Mouse (Mus musculus) hindbrain, embryonic 12.5 days (tissue): Measurements from ENCODE around the gene Rai14. TPM values are rescaled to one million over a fixed set of nuclear protein-coding genes. Genes with fewer than 3 reads are reported as not detected.

Experiments
- ATAC-seq: fragments of 200-750 bp; cut with Nextera tagmentation; 2 replicates; pipeline ENCODE4 v1.8.0; 2017; ENCODE audit warnings: moderate TSS enrichment; ENCODE audit not compliant: low FRiP score
- H3K27ac ChIP-seq: fragments of 300-500 bp; sonication (generic); 2 replicates; pipeline ENCODE4 v1.5.1; 2016; ENCODE audit warnings: mild to moderate bottlenecking
- H3K27me3 ChIP-seq: fragments of 300-500 bp; sonication (generic); 2 replicates; pipeline ENCODE4 v1.6.1; 2016; ENCODE audit warnings: mild to moderate bottlenecking
- H3K36me3 ChIP-seq: fragments of 300-500 bp; sonication (generic); 2 replicates; pipeline ENCODE4 v1.6.1; 2016; ENCODE audit warnings: mild to moderate bottlenecking
- H3K4me1 ChIP-seq: fragments of 300-500 bp; sonication (generic); 2 replicates; pipeline ENCODE4 v1.6.1; 2016
- H3K4me2 ChIP-seq: fragments of 300-500 bp; sonication (generic); replicated peaks from 2 replicates; pipeline ENCODE4 v1.6.1; 2016; ENCODE audit warnings: mild to moderate bottlenecking
- H3K4me3 ChIP-seq: fragments of 300-500 bp; sonication (generic); 2 replicates; pipeline ENCODE4 v1.5.1; 2016; ENCODE audit warnings: mild to moderate bottlenecking
- H3K9ac ChIP-seq: fragments of 300-500 bp; sonication (generic); 2 replicates; pipeline ENCODE4 v1.6.1; 2016; ENCODE audit warnings: mild to moderate bottlenecking, moderate library complexity
- H3K9me3 ChIP-seq: fragments of 300-500 bp; sonication (generic); replicated peaks from 2 replicates; pipeline ENCODE4 v1.6.1; 2016; ENCODE audit warnings: mild to moderate bottlenecking
- WGBS: fragments of 180-500 bp; shearing (Covaris S2); methylation state at CpG from one replicate; pipeline ENCODE4 v1.1.7; 2016; 5-methylcytosine and 5-hydroxymethylcytosine counted together
- polyA plus RNA-seq: library from polyadenylated mRNA; unstranded; fragments of >200 nt; fragmentation: Nextera tagmentation; extraction: Ambion mirVana; gene quantifications from 2 replicates; pipeline ENCODE4 v1.2.1, GENCODE M21; 2016

Rai14 gene
- polyA plus RNA-seq, 1 experiment from 2014 or later: 64.9 TPM

DNA sequence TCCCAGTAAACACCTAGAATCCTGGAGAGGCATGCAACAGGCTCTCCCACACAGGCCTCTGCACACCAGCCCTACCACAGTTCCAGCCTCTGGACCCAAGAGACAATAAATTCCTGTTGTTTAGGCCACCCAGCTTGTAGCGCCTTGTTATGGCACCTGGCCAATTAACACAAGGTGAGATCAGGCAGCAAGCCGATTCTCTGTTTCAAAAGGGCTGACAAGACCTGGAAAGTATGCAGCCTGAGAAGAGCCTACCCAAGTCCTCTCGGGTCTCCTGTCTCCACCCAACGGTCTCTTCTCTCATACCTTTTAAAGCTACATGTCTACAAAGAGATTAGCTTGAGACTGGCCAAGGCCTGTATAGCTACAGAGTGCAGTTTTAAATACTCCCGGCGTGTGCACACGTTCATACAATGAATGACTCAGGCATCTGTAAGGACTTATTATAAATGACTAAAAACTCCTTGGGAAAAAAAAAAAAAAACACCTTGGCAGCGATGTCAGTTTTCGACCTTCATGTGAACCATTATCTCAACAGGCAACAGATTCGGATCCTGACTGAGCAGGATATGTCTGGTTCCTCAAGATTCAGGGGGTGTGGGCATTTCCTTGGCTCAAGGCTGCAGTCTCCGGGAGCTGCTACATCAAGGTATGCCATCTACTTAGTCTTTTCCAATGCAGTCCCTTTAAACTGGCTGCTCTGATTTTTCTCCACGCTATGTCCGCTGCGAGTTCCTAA, 28.6 kb downstream of the Rai14 start:
- WGBS: 91% methylated on average over 14 of the region's 14 CpGs
- Histone ChIP-seq H3K27ac (no peak overlapping the region), H3K36me3 (peaks cover 25% of the 10 kb centered on the region; the same call in 1 of the 2 replicates), H3K4me3 (no peak overlapping the region), H3K4me2 (no peak overlapping the region), H3K4me1 (peaks cover 6% of the 10 kb centered on the region; the same call in 1 of the 2 replicates), H3K9me3 (no peaks in the 10 kb centered on the region), H3K9ac (no peak overlapping the region), H3K27me3 (no peaks in the 10 kb centered on the region)
- ATAC-seq: no peak

DNA sequence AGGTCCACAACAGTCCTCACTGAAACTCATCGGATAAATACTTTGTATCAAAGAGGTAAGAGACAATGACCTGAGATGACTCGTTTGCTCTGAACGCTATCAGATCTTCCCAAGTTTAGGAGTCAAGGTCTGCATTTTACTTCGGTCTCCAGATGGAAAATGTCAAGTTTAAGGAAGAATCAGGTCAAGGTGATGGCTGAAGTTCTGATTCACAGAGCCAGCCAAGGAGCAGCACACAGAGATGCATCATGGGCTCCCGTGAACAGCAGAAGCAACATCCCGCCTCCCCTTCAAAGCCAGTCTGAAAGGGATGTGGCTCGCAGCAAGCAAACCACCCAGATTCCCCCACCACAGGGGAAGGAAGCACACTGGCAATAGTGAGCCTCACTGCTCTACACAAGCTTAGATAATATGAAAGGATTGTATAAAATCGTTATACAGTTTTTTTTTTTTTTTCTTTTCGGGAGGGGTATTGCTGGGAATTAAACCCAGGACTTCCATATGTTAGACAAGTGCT, 30.7 kb downstream of the Rai14 start:
- H3K4me2 ChIP-seq: no peak overlapping the region
- H3K36me3 ChIP-seq: 0 out of 2 replicates have a peak, but pooled peaks cover 9% of the 10 kb centered on the region
- no peak overlapping the region for H3K4me3 ChIP-seq
- no peaks in the 10 kb centered on the region for H3K27me3 ChIP-seq
- no peak for ATAC-seq
- no peak overlapping the region for H3K27ac ChIP-seq
- 93% methylated on average over 9 of the region's 9 CpGs for WGBS
- peaks cover 15% of the 10 kb centered on the region; the same call in 1 of the 2 replicates for H3K4me1 ChIP-seq
- no peaks in the 10 kb centered on the region for H3K9me3 ChIP-seq
- no peak overlapping the region for H3K9ac ChIP-seq

DNA sequence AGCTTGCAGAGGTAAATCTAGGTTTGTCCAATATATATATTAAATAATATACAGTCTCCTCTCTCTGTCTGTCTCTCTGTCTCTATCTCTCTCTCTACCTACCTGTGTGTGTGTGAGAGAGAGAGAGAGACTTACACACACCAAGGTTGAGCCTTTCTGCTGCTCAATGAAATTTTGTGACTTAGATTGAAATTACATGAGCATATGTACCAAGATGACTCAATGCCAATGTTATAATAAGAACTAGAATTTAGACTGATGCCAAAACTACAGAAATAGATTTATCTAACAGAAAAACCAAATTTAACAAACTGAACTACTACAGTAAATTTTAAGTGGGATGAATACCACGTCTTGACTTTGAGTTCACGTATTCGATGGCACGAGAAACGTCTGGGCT, 33.9 kb downstream of the Rai14 start:
- Histone ChIP-seq H3K27ac (no peak overlapping the region), H3K36me3 (no peaks in the 10 kb centered on the region), H3K4me1 (0 out of 2 replicates have a peak, but pooled peaks cover 8% of the 10 kb centered on the region), H3K4me3 (no peak overlapping the region), H3K4me2 (no peak overlapping the region), H3K27me3 (no peaks in the 10 kb centered on the region), H3K9ac (no peak overlapping the region), H3K9me3 (no peaks in the 10 kb centered on the region)
- no peak for ATAC-seq
- 91% methylated on average over 5 of the region's 5 CpGs for WGBS

DNA sequence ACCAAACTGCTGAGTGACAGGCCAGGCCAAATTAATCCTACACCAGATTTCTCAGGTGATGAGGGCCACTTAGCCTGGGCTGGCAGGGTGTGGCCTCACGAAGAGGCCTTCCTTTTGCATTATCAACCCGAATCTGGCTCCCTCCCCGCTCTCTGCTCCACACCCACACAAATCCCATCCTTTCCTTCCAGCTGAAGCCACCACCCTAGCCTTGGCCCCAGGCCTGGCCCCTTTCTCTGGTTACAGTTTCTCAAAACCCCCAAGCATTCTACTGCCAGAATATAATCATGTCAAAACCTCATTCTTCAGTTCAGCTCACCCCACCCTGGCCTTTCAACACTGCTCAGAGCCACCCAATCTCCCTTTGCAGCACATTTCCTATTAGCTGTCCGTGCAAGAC, 34.9 kb downstream of the Rai14 start:
- Histone ChIP-seq H3K4me3 (no peak overlapping the region), H3K27me3 (no peaks in the 10 kb centered on the region), H3K36me3 (no peaks in the 10 kb centered on the region), H3K9me3 (no peaks in the 10 kb centered on the region), H3K9ac (no peak overlapping the region), H3K4me1 (0 out of 2 replicates have a peak, but pooled peaks cover 8% of the 10 kb centered on the region), H3K4me2 (no peak overlapping the region), H3K27ac (no peak overlapping the region)
- 90% methylated on average over 4 of the region's 4 CpGs for WGBS
- ATAC-seq: no peak

DNA sequence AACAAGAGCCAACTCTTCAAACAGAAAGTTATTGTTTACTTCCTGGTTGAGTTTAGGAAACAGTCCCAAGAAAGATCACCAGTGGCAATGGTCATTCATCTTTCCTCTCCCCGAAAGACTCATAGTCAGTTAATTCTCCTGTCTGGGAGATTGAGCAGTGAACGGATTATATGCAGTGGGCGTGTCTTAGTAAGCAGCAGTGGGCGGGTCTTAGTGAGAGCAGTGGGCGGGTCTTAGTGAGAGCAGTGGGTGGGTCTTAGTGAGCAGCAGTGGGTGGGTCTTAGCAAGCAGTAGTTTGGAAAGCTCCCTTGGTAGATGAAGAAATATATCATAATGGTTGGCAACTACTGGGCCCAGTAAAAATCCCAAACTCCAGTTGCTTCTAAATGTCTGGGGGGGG, 38.6 kb downstream of the Rai14 start:
- 85% methylated on average over 5 of the region's 5 CpGs for WGBS
- Histone ChIP-seq H3K36me3 (no peaks in the 10 kb centered on the region), H3K27ac (no peak overlapping the region), H3K27me3 (no peaks in the 10 kb centered on the region), H3K4me2 (no peak overlapping the region), H3K9me3 (no peaks in the 10 kb centered on the region), H3K4me3 (no peak overlapping the region), H3K9ac (no peak overlapping the region), H3K4me1 (peaks cover 8% of the 10 kb centered on the region)
- no peak for ATAC-seq

DNA sequence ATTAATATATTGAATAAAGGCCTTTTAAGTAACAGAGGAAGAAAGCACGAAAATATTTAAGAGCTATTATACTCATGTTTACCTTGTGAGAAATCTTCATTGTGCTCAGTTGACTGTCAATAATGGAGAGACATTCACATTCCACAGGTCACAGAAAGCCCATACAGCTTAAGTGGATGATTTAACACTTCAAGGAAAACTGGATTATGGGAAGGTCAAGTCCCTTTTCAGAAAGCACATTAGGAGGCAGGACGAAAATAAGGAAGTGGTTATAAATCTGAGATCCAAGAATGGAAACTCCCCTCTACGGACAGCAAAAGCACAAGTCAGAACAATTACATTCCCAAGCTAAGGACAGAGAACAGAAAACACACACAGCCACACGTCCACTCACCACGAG, 41.5 kb downstream of the Rai14 start:
- Histone ChIP-seq H3K4me1 (peaks cover 7% of the 10 kb centered on the region), H3K36me3 (no peaks in the 10 kb centered on the region), H3K4me2 (no peak overlapping the region), H3K4me3 (no peak overlapping the region), H3K27me3 (no peaks in the 10 kb centered on the region), H3K27ac (no peak overlapping the region), H3K9me3 (no peaks in the 10 kb centered on the region), H3K9ac (no peak overlapping the region)
- ATAC-seq: no peak
- 73% methylated on average over 5 of the region's 5 CpGs for WGBS

DNA sequence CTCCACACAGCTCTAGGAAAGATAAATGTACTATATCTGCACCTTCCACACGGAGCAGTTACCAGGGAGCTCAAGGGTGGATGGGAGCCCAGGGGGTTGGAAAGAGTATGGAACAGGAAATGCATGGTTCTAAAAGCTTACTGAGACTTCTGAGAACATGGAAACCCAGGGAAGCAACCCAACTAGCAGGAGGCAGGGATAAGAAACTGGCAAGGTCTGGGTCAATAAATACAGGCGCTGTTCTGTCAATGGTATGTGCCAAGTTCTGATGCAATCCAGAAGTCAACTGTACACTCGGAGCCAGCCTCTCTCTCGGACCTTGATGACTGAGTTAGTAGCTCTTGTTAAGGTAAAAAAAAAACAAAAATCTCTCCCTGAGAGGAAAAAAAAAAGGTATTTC, 42.6 kb downstream of the Rai14 start:
- Histone ChIP-seq H3K27ac (no peak overlapping the region), H3K9me3 (no peaks in the 10 kb centered on the region), H3K4me3 (no peak overlapping the region), H3K9ac (no peak overlapping the region), H3K4me1 (peaks cover 7% of the 10 kb centered on the region), H3K27me3 (no peaks in the 10 kb centered on the region), H3K4me2 (no peak overlapping the region), H3K36me3 (no peaks in the 10 kb centered on the region)
- ATAC-seq: no peak
- 82% methylated on average over 4 of the region's 4 CpGs for WGBS

DNA sequence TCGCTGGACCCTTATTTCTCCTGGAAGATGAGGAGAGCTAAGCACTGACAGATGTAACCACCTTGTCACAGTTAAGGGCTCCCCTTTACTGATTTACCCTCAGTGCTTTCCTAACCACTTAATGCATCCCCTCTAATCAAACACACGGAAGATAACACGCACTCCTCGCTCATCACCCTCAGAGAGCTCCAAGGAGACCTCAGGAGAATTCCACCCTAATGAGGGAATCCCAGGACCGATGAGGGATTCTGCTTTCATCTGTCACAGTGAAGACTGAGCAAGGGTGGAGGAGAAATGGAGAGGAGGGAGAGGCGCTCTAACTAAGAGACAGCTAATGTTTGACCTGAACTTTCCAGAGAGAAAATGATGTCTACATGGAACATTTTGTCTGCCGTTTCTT, 44.3 kb downstream of the Rai14 start:
- ATAC-seq: no peak
- Histone ChIP-seq H3K36me3 (no peaks in the 10 kb centered on the region), H3K4me2 (no peak overlapping the region), H3K4me1 (peaks cover 7% of the 10 kb centered on the region), H3K4me3 (no peak overlapping the region), H3K27ac (no peak overlapping the region), H3K9me3 (no peaks in the 10 kb centered on the region), H3K27me3 (no peaks in the 10 kb centered on the region), H3K9ac (no peak overlapping the region)
- 64% methylated on average over 7 of the region's 7 CpGs for WGBS

DNA sequence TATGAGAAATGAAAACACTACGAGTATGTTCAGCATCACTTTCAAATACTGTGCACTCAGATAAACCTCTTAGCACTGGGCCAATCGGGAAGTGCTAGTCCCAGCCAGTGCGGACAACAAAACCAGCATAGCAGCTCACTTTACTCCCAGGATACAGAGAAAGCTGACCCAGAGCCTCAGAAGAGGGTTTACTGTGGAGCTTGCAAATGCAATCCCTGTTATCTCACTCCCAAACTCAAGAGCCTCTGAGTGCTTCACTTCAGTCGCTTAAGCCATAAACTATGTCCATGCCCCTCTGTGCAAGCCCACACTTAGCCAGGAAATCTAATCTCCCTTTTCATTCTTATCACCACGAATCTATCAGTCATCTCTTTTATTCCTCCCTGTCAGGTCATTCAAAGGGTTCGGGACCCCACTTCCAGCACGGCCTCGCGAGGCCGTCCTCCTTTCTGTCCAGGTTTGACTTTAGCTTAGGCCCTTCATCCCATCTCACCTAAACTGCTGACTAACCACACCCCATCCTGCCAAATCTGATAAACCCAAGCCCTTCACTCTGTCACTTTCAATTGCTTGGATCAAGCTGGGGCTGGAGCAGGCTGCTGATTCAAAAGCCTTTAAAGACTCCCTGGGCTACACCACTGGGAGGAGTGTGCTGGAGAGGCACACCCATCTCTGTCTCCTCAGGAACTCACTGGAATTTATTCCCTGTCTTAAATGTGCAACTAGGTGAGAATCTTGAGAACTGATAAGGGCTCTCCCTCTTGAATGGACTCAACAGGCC, 46.1 kb downstream of the Rai14 start:
- 62% methylated on average over 10 of the region's 10 CpGs for WGBS
- H3K4me3 ChIP-seq: no peak overlapping the region
- ATAC-seq: no peak
- no peak overlapping the region for H3K27ac ChIP-seq
- no peaks in the 10 kb centered on the region for H3K36me3 ChIP-seq
- no peaks in the 10 kb centered on the region for H3K27me3 ChIP-seq
- no peak overlapping the region for H3K9ac ChIP-seq
- no peaks in the 10 kb centered on the region for H3K9me3 ChIP-seq
- peaks cover 11% of the 10 kb centered on the region for H3K4me1 ChIP-seq
- no peak overlapping the region for H3K4me2 ChIP-seq

DNA sequence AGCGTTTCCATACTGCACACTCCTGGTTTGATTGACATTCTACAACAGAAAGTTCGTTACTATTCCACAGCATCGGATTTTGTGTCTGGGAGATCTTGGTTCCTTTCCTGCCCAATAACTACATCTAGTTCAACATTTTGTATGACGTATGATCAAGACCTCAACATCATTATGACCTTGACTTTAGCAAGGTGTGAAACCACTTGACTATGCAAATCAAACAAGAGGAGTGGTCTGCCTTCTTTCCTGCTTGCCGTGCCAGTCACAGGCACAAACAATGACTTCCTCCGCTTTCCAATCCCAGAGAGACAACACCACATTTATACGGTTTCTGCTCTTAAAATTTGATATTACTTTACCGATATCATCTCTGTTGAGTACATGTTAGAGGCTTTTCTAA, 48.6 kb downstream of the Rai14 start:
- H3K27ac ChIP-seq: no peak overlapping the region
- no peak overlapping the region for H3K4me3 ChIP-seq
- H3K4me2 ChIP-seq: no peak overlapping the region
- ATAC-seq: no peak
- H3K9ac ChIP-seq: no peak overlapping the region
- H3K4me1 ChIP-seq: peaks cover 23% of the 10 kb centered on the region
- 82% methylated on average over 8 of the region's 8 CpGs for WGBS
- H3K27me3 ChIP-seq: no peaks in the 10 kb centered on the region
- peaks cover 1% of the 10 kb centered on the region; the same call in 1 of the 2 replicates for H3K36me3 ChIP-seq
- no peaks in the 10 kb centered on the region for H3K9me3 ChIP-seq

DNA sequence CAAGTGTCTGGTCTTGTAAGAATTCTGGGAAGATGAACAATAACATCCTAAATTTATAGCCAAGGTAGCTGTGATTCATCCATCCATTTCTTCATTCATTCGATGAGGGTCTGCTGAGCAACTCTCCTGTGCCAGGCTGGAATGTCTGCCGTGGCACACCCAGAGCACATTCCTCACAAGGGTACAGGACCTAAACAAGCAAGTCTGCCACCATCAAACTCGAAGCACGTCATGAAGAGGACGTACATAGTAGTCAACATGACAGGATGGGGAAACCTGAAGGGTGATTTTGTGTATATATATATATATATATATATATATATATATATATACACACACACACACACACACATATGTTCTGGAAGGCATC, 49.9 kb downstream of the Rai14 start:
- ATAC-seq: no peak

DNA sequence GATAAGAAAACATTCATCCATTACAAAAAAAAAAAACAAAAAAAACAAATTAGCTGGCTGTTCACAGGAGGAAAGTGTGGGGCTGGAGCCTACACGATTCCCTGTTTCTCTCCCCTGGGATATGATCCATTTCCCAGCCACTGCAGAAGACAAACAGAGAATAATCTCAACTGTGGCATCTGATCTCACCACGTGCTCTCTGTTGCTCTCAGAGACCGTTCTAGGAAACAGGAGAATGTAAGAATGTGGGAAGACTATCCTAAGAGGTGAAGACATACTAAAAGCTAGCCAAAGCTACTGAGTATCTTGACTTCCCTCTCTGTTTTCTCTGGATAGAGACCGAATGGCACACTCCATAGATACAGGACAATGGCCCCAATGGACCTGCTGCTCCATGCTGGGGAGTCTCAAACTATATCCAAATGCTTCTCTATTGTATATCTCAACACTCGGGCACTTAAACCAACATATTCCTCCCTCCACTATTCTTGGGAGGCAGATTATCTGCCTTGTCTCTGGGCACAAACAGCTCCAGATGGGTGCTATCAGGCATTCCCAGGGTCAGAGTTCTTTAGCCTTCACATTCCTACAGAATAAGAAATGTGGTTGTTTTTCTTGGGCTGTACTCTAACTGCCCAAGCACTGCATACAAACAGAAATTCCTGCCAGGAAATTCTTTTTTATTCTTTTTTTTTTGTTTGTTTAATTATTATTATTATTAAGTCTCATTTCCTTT, 50.5 kb downstream of the Rai14 start:
- no peak overlapping the region for H3K27ac ChIP-seq
- no peaks in the 10 kb centered on the region for H3K27me3 ChIP-seq
- peaks cover 16% of the 10 kb centered on the region for H3K4me1 ChIP-seq
- no peak overlapping the region for H3K9ac ChIP-seq
- H3K4me2 ChIP-seq: no peak overlapping the region
- 65% methylated on average over 5 of the region's 5 CpGs for WGBS
- H3K9me3 ChIP-seq: no peaks in the 10 kb centered on the region
- no peak for ATAC-seq
- peaks cover 5% of the 10 kb centered on the region; the same call in 1 of the 2 replicates for H3K36me3 ChIP-seq
- no peak overlapping the region for H3K4me3 ChIP-seq

More for the DNA sequence above, 49.9 kb downstream of the Rai14 start:
- H3K4me2 ChIP-seq: no peak overlapping the region
- no peak overlapping the region for H3K4me3 ChIP-seq
- H3K27ac ChIP-seq: no peak overlapping the region
- no peak overlapping the region for H3K9ac ChIP-seq
- no peaks in the 10 kb centered on the region for H3K27me3 ChIP-seq
- peaks cover 5% of the 10 kb centered on the region; the same call in 1 of the 2 replicates for H3K36me3 ChIP-seq
- no peaks in the 10 kb centered on the region for H3K9me3 ChIP-seq
- H3K4me1 ChIP-seq: peaks cover 16% of the 10 kb centered on the region
- WGBS: 89% methylated on average over 5 of the region's 5 CpGs
